Comparison of ENCODE assay signal across 22 mouse cellular contexts in the genomic region with DNA sequence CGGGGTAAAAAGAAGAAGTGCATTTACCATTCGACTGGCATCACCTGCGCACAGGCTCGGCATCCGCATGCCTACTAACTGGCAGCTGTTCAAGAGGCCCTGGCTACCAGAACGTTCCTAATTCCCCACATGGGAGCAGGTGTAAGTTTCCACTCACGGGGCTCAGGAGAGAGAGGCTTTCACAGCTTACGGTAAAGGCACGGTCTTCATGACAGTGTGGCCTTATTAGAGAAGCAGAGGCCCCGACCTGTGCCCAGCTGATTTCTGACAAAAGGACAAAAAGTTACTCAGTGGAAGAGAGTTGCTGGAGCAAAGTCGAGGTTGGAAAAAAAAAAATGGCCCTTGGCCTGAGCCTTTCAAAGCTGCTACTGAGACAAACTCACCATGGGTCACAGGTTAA.
DNase-seq lines count a peak whose midpoint lies in the region; ATAC-seq and TF ChIP-seq lines count a peak whose summit lies in the region.
"Had no signal": no experiment of that assay in that cellular context is flagged by ENCODE, and none has a peak within 500 bp of the region (broad histone marks: within the 10 kb centered on the region; RNA-seq: fewer than 3 reads in every experiment).

No protein-coding gene starts in this region.

- TF ChIP-seq CTCF in lung, adult 2 months (IDR thresholded peaks at IDR 0.05; ENCODE audit: insufficient read depth, low read length), result no peak

- H3K9ac ChIP-seq in heart, embryonic 15.5 days, result no peak overlapping the region
- H3K9ac ChIP-seq: embryonic facial prominence, embryonic 12.5 days; liver, embryonic 13.5 days had no signal

- no peaks in the 10 kb centered on the region for H3K27me3 ChIP-seq in heart, embryonic 15.5 days
- H3K27me3 ChIP-seq: embryonic facial prominence, embryonic 12.5 days; liver, embryonic 13.5 days; Patski had no signal

- 62% methylated on average over 11 of the region's 11 CpGs for WGBS in heart, embryonic 15.5 days
- whole genome bisulfite sequencing in lung, adult 2 months, result 44% methylated on average over 11 of the region's 11 CpGs

- H3K27ac ChIP-seq in heart, embryonic 15.5 days, result 0 out of 2 replicates have a peak overlapping the region, but pooled peaks have one; percentile 19
- H3K27ac ChIP-seq: embryonic facial prominence, embryonic 12.5 days; liver, embryonic 13.5 days had no signal

- no peaks in the 10 kb centered on the region for H3K36me3 ChIP-seq in heart, embryonic 15.5 days
- H3K36me3 ChIP-seq: embryonic facial prominence, embryonic 12.5 days; liver, embryonic 13.5 days had no signal

- no peaks in the 10 kb centered on the region for H3K9me3 ChIP-seq in heart, embryonic 15.5 days (replicated peaks)
- H3K9me3 ChIP-seq: embryonic facial prominence, embryonic 12.5 days; liver, embryonic 13.5 days had no signal

- no peak for ATAC-seq in heart, embryonic 15.5 days (replicated peaks; ENCODE audit: insufficient number of reproducible peaks, insufficient read depth, low FRiP score, low read depth)
- ATAC-seq: activated CD4-positive, CD25-positive, alpha-beta regulatory T cell, adult 4 months; hindbrain, embryonic 16.5 days; Patski had no signal

- H3K4me2 ChIP-seq in heart, embryonic 15.5 days, result no peak overlapping the region
- H3K4me2 ChIP-seq: embryonic facial prominence, embryonic 12.5 days; liver, embryonic 13.5 days had no signal

- TF ChIP-seq POLR2A in lung, adult 2 months (IDR thresholded peaks at IDR 0.05; ENCODE audit: borderline replicate concordance, extremely low read depth, low read depth, low read length), result no peak

- H3K4me3 ChIP-seq in heart, embryonic 15.5 days, result no peak overlapping the region
- H3K4me3 ChIP-seq in lung, adult 2 months (replicated peaks; ENCODE audit: extremely low read depth, low read depth, low read length), result no peak overlapping the region
- H3K4me3 ChIP-seq: embryonic facial prominence, embryonic 12.5 days; liver, embryonic 13.5 days; megakaryocyte, embryonic 14.5 days had no signal

- H3K4me1 ChIP-seq in heart, embryonic 15.5 days (replicated peaks), result peaks cover 17% of the 10 kb centered on the region
- H3K4me1 ChIP-seq in lung, adult 2 months (ENCODE audit: control insufficient read depth, insufficient read depth, low read length), result peaks cover 6% of the 10 kb centered on the region
- H3K4me1 ChIP-seq: embryonic facial prominence, embryonic 12.5 days; megakaryocyte, embryonic 14.5 days had no signal

- DNase-seq in heart, postnatal 4 days, result no peak
- peak; percentile 41 for DNase-seq in lung, adult 2 months
- no peak for DNase-seq in lung, postnatal 10 days
- DNase-seq in kidney, postnatal 36 days, result peak; percentile 63 to 70
- DNase-seq in cerebellum, postnatal 14 days, result no peak
- DNase-seq in thymus, postnatal 14 days, result no peak
- DNase-seq in layer of hippocampus, postnatal 25 days (ENCODE audit: extremely low spot score in 1 of 2, low spot score in 1 of 2), result no peak
- DNase-seq: adrenal gland, postnatal 14 days; B cell, adult 2 months; cerebellum, adult 11-12 months; cerebellum, postnatal 36 days; gastrocnemius, postnatal 10 days; heart, postnatal 36 days; layer of hippocampus, postnatal 36 days; liver, embryonic 13.5 days; spleen, adult 18-20 months had no signal

Comparison
In these comparisons a context has a peak if more than half of its experiments do, and no peak if none do; other contexts are left out.
1. DNase-seq: peak in lung, adult 2 months (single experiment) and kidney, postnatal 36 days (2 of 2); none in heart, postnatal 4 days (single experiment), lung, postnatal 10 days (single experiment), cerebellum, postnatal 14 days (0 of 2), thymus, postnatal 14 days (single experiment) and layer of hippocampus, postnatal 25 days (0 of 2).